Mouse (Mus musculus) MEL (cell line): ENCODE data around the gene Osbp.

Experiments used
- CTCF ChIP-seq, 3 experiments: IDR thresholded peaks in 2 of 3; conservative IDR thresholded peaks in 1 of 3; 2 replicates each; pipeline ENCODE4 v1.5.1; 2011 to 2012; ENCODE audit warnings: low read length in 3 of 3, low read depth in 2 of 3, mild to moderate bottlenecking in 2 of 3, improper control_type of control experiment in 1 of 3, inconsistent platforms in 1 of 3, mixed read lengths in 1 of 3, moderate library complexity in 1 of 3; ENCODE audit not compliant: control insufficient read depth in 1 of 3, insufficient read depth in 1 of 3, poor library complexity in 1 of 3, severe bottlenecking in 1 of 3
- E2F4 ChIP-seq: IDR thresholded peaks from 2 replicates; pipeline ENCODE4 v1.6.1; 2011; ENCODE audit warnings: low read depth, low read length, improper control_type of control experiment, borderline replicate concordance
- GATA1 ChIP-seq: IDR thresholded peaks from 2 replicates; pipeline ENCODE4 v1.6.1; 2011; ENCODE audit warnings: low read depth, low read length, improper control_type of control experiment
- HCFC1 ChIP-seq: IDR thresholded peaks from 2 replicates; pipeline ENCODE4 v1.6.1; 2012; ENCODE audit warnings: low read depth, mild to moderate bottlenecking, inconsistent platforms, low read length, improper control_type of control experiment, moderate library complexity
- NRF1 ChIP-seq: IDR thresholded peaks from 2 replicates; pipeline ENCODE4 v1.6.1; 2014; ENCODE audit warnings: low read depth, mild to moderate bottlenecking, inconsistent platforms, low read length, improper control_type of control experiment, moderate library complexity; ENCODE audit not compliant: poor library complexity, insufficient read depth, severe bottlenecking
- POLR2AphosphoS2 ChIP-seq: IDR thresholded peaks from 2 replicates; pipeline ENCODE4 v1.6.1; 2011; ENCODE audit warnings: low read length, improper control_type of control experiment
- TCF12 ChIP-seq: IDR thresholded peaks from 2 replicates; pipeline ENCODE4 v1.6.1; 2014; ENCODE audit warnings: low read depth, mild to moderate bottlenecking, inconsistent platforms, low read length, improper control_type of control experiment, moderate library complexity
- USF2 ChIP-seq, 2 experiments: IDR thresholded peaks; 2 replicates each; pipeline ENCODE4 v1.6.1; 2011 to 2012; ENCODE audit warnings: improper control_type of control experiment in 2 of 2, low read length in 2 of 2, borderline replicate concordance in 1 of 2, inconsistent platforms in 1 of 2, low read depth in 1 of 2, mild to moderate bottlenecking in 1 of 2; ENCODE audit not compliant: insufficient read depth in 1 of 2

DNA sequence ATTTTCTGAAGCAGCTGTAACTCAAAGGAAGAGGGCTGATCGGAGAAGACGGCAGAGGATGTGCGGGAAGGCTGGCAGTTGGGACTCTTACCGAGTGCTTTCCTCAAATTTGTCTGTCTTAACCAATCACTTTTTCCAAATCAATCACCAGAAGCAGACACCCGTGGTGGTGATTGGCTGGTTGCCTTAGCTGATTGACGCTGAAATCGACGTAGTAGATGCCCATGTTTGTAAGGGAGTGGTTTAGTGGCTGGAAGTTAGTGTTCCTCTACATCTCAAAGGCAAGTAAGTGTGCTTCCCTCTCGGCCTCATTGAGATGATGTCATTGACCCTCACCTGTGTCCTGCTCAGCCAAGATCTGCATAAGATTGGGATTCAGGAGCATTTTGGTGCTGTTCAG is 26.3 kb downstream of the Osbp start:
- TF ChIP-seq GATA1, result no peak
- no peak for TF ChIP-seq USF2 (IDR thresholded peaks at IDR 0.05; ENCODE audit: borderline replicate concordance in 1 of 2, insufficient read depth in 1 of 2, low read depth in 1 of 2, low read length in 2 of 2)
- no peak for TF ChIP-seq CTCF (IDR thresholded peaks at IDR 0.05 in 2 of 3, conservative IDR thresholded peaks at IDR 0.05 in 1 of 3; ENCODE audit: control insufficient read depth in 1 of 3, insufficient read depth in 1 of 3, low read depth in 2 of 3, low read length in 3 of 3, poor library complexity in 1 of 3, severe bottlenecking in 1 of 3)
- no peak for TF ChIP-seq HCFC1
- no peak for TF ChIP-seq E2F4
- TF ChIP-seq TCF12, result no peak
- TF ChIP-seq POLR2AphosphoS2, result no peak
- TF ChIP-seq NRF1, result no peak
